Mouse (Mus musculus): ENCODE results near the gene Irf3.

Gene Irf3

GRCm38 (mm10) chr7:44974383-44975116 lies 22.9 kb upstream of the Irf3 start, which contains the start of gene Cpt1c:
TSS of gene Cpt1c (minus strand) at chr7:44974851.
- DNase-seq (ENCODE audit: low read depth): peak; percentile 86

- no peak for DNase-seq (ENCODE audit: low read depth)
These were observed 22.4 kb upstream of the Irf3 start for GRCm38 (mm10) chr7:44975117-44975419.

GRCm38 (mm10) chr7:44978300-44978699 lies 19.1 kb upstream of the Irf3 start:
- DNase-seq (ENCODE audit: low read depth): no peak

GRCm38 (mm10) chr7:44981539-44981938 lies 15.9 kb upstream of the Irf3 start:
- no peak for DNase-seq (ENCODE audit: low read depth)

- peak; percentile 73 for DNase-seq (ENCODE audit: low read depth)
These were observed 14.4 kb upstream of the Irf3 start for GRCm38 (mm10) chr7:44983085-44983484.

GRCm38 (mm10) chr7:44983944-44984832 lies 13.3 kb upstream of the Irf3 start:
- no peak for DNase-seq (ENCODE audit: low read depth)

- DNase-seq (ENCODE audit: low read depth): no peak
These were observed 12.6 kb upstream of the Irf3 start for GRCm38 (mm10) chr7:44984833-44985164.

GRCm38 (mm10) chr7:44985595-44986191 lies 11.8 kb upstream of the Irf3 start:
- DNase-seq (ENCODE audit: low read depth): no peak

- DNase-seq (ENCODE audit: low read depth): peak; percentile 97
These were observed 11.1 kb upstream of the Irf3 start, which contains the start of gene Prmt1 for GRCm38 (mm10) chr7:44986192-44986878. TSS of gene Prmt1 (minus strand) at chr7:44986568.

GRCm38 (mm10) chr7:44986879-44987718 lies 10.3 kb upstream of the Irf3 start:
- DNase-seq (ENCODE audit: low read depth): no peak

GRCm38 (mm10) chr7:44996672-44997071 lies 776 bp upstream of the Irf3 start:
- no peak for DNase-seq (ENCODE audit: low read depth)

- no peak for DNase-seq (ENCODE audit: low read depth)
These were observed 536 bp downstream of the Irf3 start for GRCm38 (mm10) chr7:44997940-44998428.

- DNase-seq (ENCODE audit: low read depth): no peak
These were observed 1.1 kb downstream of the Irf3 start, which contains the start of gene Bcl2l12 for GRCm38 (mm10) chr7:44998501-44998955. TSS of gene Bcl2l12 (minus strand) at chr7:44998712.

GRCm38 (mm10) chr7:44999753-45000152 lies 2.3 kb downstream of the Irf3 start:
- DNase-seq (ENCODE audit: low read depth): no peak

- no peak for DNase-seq (ENCODE audit: low read depth)
These were observed 3.2 kb downstream of the Irf3 start for GRCm38 (mm10) chr7:45000539-45001114.

GRCm38 (mm10) chr7:45002440-45002839 lies 5.0 kb downstream of the Irf3 start:
- DNase-seq (ENCODE audit: low read depth): no peak

GRCm38 (mm10) chr7:45004546-45004945 lies 7.1 kb downstream of the Irf3 start:
- DNase-seq (ENCODE audit: low read depth): no peak

- no peak for DNase-seq (ENCODE audit: low read depth)
These were observed 8.0 kb downstream of the Irf3 start for GRCm38 (mm10) chr7:45005321-45005992.

- DNase-seq (ENCODE audit: low read depth): no peak
These were observed 9.1 kb downstream of the Irf3 start for GRCm38 (mm10) chr7:45006503-45006902.

GRCm38 (mm10) chr7:45007141-45007540 lies 9.7 kb downstream of the Irf3 start:
- no peak for DNase-seq (ENCODE audit: low read depth)
